Mouse (Mus musculus) ES-Bruce4 (cell line): ENCODE data around the gene Rpl23a. TPM values are rescaled to one million over a fixed set of nuclear protein-coding genes. Genes with fewer than 3 reads are reported as not detected.
A peak's percentile ranks its signal among the peaks of the same experiment; 100 is the strongest.

ENCODE experiments used
- H3K27ac ChIP-seq: 2 replicates; pipeline ENCODE4 v1.5.1; 2012; ENCODE audit warnings: low read length, inconsistent platforms; ENCODE audit not compliant: insufficient read depth
- H3K27me3 ChIP-seq: 2 replicates; pipeline ENCODE4 v1.6.1; 2012; ENCODE audit warnings: mild to moderate bottlenecking, low read length, inconsistent platforms; ENCODE audit not compliant: control insufficient read depth, poor library complexity, insufficient read depth, severe bottlenecking
- H3K36me3 ChIP-seq: 2 replicates; pipeline ENCODE4 v1.6.1; 2012; ENCODE audit warnings: inconsistent platforms, mild to moderate bottlenecking, low read length, moderate library complexity; ENCODE audit not compliant: control insufficient read depth, poor library complexity, insufficient read depth, severe bottlenecking
- H3K4me1 ChIP-seq: one replicate; pipeline ENCODE4 v1.8.1; 2011; ENCODE audit warnings: low read length; ENCODE audit not compliant: control insufficient read depth, insufficient read depth
- H3K4me3 ChIP-seq: 2 replicates; pipeline ENCODE4 v1.5.1; 2011; ENCODE audit warnings: low read depth, mild to moderate bottlenecking, low read length
- H3K9ac ChIP-seq: 2 replicates; pipeline ENCODE4 v1.6.1; 2012; ENCODE audit warnings: low read depth, mild to moderate bottlenecking, inconsistent platforms; ENCODE audit not compliant: poor library complexity, severe bottlenecking
- H3K9me3 ChIP-seq: replicated peaks from 2 replicates; pipeline ENCODE4 v1.6.1; 2012; ENCODE audit warnings: mild to moderate bottlenecking, low read length, inconsistent platforms; ENCODE audit not compliant: control insufficient read depth, poor library complexity, insufficient read depth, severe bottlenecking
- CTCF ChIP-seq: IDR thresholded peaks from one replicate; pipeline ENCODE4 v1.8.1; 2011; ENCODE audit warnings: low read depth, low read length
- EP300 ChIP-seq: IDR thresholded peaks from 2 replicates; pipeline ENCODE4 v1.6.1; 2011; ENCODE audit warnings: low read depth, low read length; ENCODE audit not compliant: insufficient read depth
- POLR2A ChIP-seq: IDR thresholded peaks from one replicate; pipeline ENCODE4 v1.8.1; 2011; ENCODE audit warnings: low read length; ENCODE audit not compliant: insufficient read depth
- polyA plus RNA-seq: library from polyadenylated mRNA; stranded (reverse); fragments of >200 nt; gene quantifications from 2 replicates; pipeline ENCODE4 v1.2.4, GENCODE M21; 2011; ENCODE audit warnings: low read depth; ENCODE audit not compliant: missing spikeins, insufficient read depth, insufficient read length

The Rpl23a gene
- polyA plus RNA-seq, 1 experiment = 2,740 TPM

- peaks cover 8% of the 10 kb centered on the region for H3K4me1 ChIP-seq
- H3K27ac ChIP-seq = no peak overlapping the region
- no peak overlapping the region for H3K4me3 ChIP-seq
- no peak for TF ChIP-seq EP300
- peak; percentile 45 for TF ChIP-seq CTCF
- TF ChIP-seq POLR2A = no peak
- H3K9ac ChIP-seq = no peak overlapping the region
- no peaks in the 10 kb centered on the region for H3K9me3 ChIP-seq
- no peaks in the 10 kb centered on the region for H3K36me3 ChIP-seq
- H3K27me3 ChIP-seq = no peaks in the 10 kb centered on the region
Observed at GRCm38 (mm10) chr11:78172034-78172747, 11.2 kb downstream of the Rpl23a start.

- no peaks in the 10 kb centered on the region for H3K27me3 ChIP-seq
- H3K9ac ChIP-seq = peak overlapping the region; percentile 5; the same call in 1 of the 2 replicates
- H3K4me1 ChIP-seq = peaks cover 8% of the 10 kb centered on the region
- H3K36me3 ChIP-seq = no peaks in the 10 kb centered on the region
- H3K9me3 ChIP-seq = no peaks in the 10 kb centered on the region
- TF ChIP-seq POLR2A (no peak), CTCF (no peak), EP300 (no peak)
- no peak overlapping the region for H3K4me3 ChIP-seq
- H3K27ac ChIP-seq = no peak overlapping the region
Observed at GRCm38 (mm10) chr11:78171328-78171727, 12.1 kb downstream of the Rpl23a start.

GRCm38 (mm10) chr11:78170306-78170705 is 13.1 kb downstream of the Rpl23a start:
- Histone ChIP-seq H3K36me3 (no peaks in the 10 kb centered on the region), H3K27me3 (no peaks in the 10 kb centered on the region), H3K4me1 (peaks cover 8% of the 10 kb centered on the region), H3K4me3 (peak overlapping the region; percentile 25), H3K27ac (no peak overlapping the region), H3K9me3 (no peaks in the 10 kb centered on the region), H3K9ac (peak overlapping the region; percentile 5; the same call in 1 of the 2 replicates)
- TF ChIP-seq CTCF (no peak), POLR2A (no peak), EP300 (no peak)

GRCm38 (mm10) chr11:78168541-78169468 is 14.6 kb downstream of the Rpl23a start:
- no peaks in the 10 kb centered on the region for H3K36me3 ChIP-seq
- H3K4me1 ChIP-seq = peaks cover 8% of the 10 kb centered on the region
- H3K27me3 ChIP-seq = no peaks in the 10 kb centered on the region
- no peak overlapping the region for H3K27ac ChIP-seq
- no peak overlapping the region for H3K9ac ChIP-seq
- peak overlapping the region; percentile 17 for H3K4me3 ChIP-seq
- TF ChIP-seq EP300 (peak; percentile 69; the same call in 1 of the 2 replicates), CTCF (no peak), POLR2A (no peak)
- no peaks in the 10 kb centered on the region for H3K9me3 ChIP-seq

GRCm38 (mm10) chr11:78167257-78167959 is 16.0 kb downstream of the Rpl23a start:
- Histone ChIP-seq H3K36me3 (no peaks in the 10 kb centered on the region), H3K4me3 (no peak overlapping the region), H3K27me3 (no peaks in the 10 kb centered on the region), H3K9me3 (no peaks in the 10 kb centered on the region), H3K9ac (peak overlapping the region; percentile 96), H3K27ac (peak overlapping the region; percentile 96), H3K4me1 (peaks cover 11% of the 10 kb centered on the region)
- TF ChIP-seq CTCF (no peak), EP300 (no peak), POLR2A (no peak)
